Mouse (Mus musculus): ENCODE measurements around the gene Tmem147. TPM values are rescaled to one million over a fixed set of nuclear protein-coding genes. Genes with fewer than 3 reads are reported as not detected.

The Tmem147 gene
- polyA plus RNA-seq, 1 experiment from 2014 or later: 202 TPM

DNA sequence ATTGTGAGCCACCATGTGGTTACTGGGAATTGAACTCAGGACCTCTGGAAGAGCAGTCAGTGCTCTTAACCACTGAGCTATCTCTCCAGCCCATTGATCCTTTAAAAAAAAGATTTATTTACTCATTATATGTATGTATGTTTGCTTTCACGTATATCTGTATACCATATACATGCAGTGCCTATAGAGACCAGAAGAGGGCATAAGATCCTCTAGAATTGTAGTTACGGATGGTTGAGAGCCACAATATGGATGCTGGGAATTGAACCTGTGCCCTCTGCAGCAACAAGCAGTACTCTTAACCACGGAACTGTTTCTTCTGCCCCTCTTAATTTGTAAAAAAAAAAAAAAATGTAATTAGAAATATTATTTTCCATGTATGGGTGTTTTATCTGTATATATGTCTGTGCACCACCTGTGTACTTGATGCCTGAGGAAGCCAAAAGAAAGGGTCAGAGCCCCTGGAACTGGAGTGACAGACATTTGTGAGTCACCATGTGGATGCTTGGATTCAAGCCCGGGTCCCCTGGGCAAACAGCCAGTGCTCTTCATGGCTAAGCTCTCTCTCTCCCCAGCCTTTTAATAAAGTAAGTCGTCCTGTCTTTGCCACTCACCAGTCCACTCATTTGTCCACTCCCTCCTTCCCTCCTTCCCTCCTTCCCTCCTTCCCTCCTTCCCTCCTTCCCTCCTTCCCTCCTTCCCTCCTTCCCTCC lies 50.9 kb downstream of the Tmem147 start:
- Histone ChIP-seq H3K4me1 (ENCODE audit: control insufficient read depth, insufficient read depth, low read length) (no peaks in the 10 kb centered on the region), H3K36me3 (ENCODE audit: control insufficient read depth, insufficient read depth, low read length) (no peaks in the 10 kb centered on the region), H3K4me3 (ENCODE audit: low read length) (no peak overlapping the region), H3K27me3 (ENCODE audit: control insufficient read depth, insufficient read depth, low read length) (no peaks in the 10 kb centered on the region), H3K9me3 (ENCODE audit: control insufficient read depth, low read length) (no peaks in the 10 kb centered on the region), H3K9ac (ENCODE audit: low read depth, low read length) (no peak overlapping the region), H3K27ac (ENCODE audit: low read depth, low read length) (no peak overlapping the region), H3K4me2 (replicated peaks; ENCODE audit: low read depth, low read length) (no peak overlapping the region)
- no peak for ATAC-seq (ENCODE audit: low FRiP score, low TSS enrichment)
- WGBS: 67% methylated on average over 5 of the region's 5 CpGs

Other genes with a start within 250 kb of the Tmem147 start
- gene Prodh2, start 235.9 kb downstream of the Tmem147 start, polyA plus RNA-seq (2014; fragmentation: Nextera tagmentation; extraction: Ambion mirVana): 0.94 and 2.3 TPM in 2 replicates
- 13.4 and 17.3 TPM in 2 replicates for gene Arhgap33, start 194.5 kb downstream of the Tmem147 start, polyA plus RNA-seq (2014; fragmentation: Nextera tagmentation; extraction: Ambion mirVana)
- 8.9 and 9.2 TPM in 2 replicates for gene Hspb6, start 177.4 kb downstream of the Tmem147 start, polyA plus RNA-seq (2014; fragmentation: Nextera tagmentation; extraction: Ambion mirVana)
- 15.2 and 25.0 TPM in 2 replicates for gene Proser3, start 177.2 kb downstream of the Tmem147 start, polyA plus RNA-seq (2014; fragmentation: Nextera tagmentation; extraction: Ambion mirVana)
- 38.5 and 48.0 TPM in 2 replicates for gene Lin37, start 169.7 kb downstream of the Tmem147 start, polyA plus RNA-seq (2014; fragmentation: Nextera tagmentation; extraction: Ambion mirVana)
- gene U2af1l4, start 166.2 kb downstream of the Tmem147 start, polyA plus RNA-seq (2014; fragmentation: Nextera tagmentation; extraction: Ambion mirVana): 109 and 119 TPM in 2 replicates
- gene Gm49396, start 166.2 kb downstream of the Tmem147 start, polyA plus RNA-seq (2014; fragmentation: Nextera tagmentation; extraction: Ambion mirVana): 8.0 and 11.3 TPM in 2 replicates
- gene Psenen, start 165.9 kb downstream of the Tmem147 start, polyA plus RNA-seq (2014; fragmentation: Nextera tagmentation; extraction: Ambion mirVana): 121 and 182 TPM in 2 replicates
- 2.9 and 3.7 TPM in 2 replicates for gene Igflr1, start 164.1 kb downstream of the Tmem147 start, polyA plus RNA-seq (2014; fragmentation: Nextera tagmentation; extraction: Ambion mirVana)
- 12.3 and 13.6 TPM in 2 replicates for gene Kmt2b, start 140.8 kb downstream of the Tmem147 start, polyA plus RNA-seq (2014; fragmentation: Nextera tagmentation; extraction: Ambion mirVana)
- 0.21 and 0.22 TPM in 2 replicates for gene Zbtb32, start 130.6 kb downstream of the Tmem147 start, polyA plus RNA-seq (2014; fragmentation: Nextera tagmentation; extraction: Ambion mirVana)
- 2.2 and 2.3 TPM in 2 replicates for gene Upk1a, start 116.7 kb downstream of the Tmem147 start, polyA plus RNA-seq (2014; fragmentation: Nextera tagmentation; extraction: Ambion mirVana)
- gene Cox6b1, start 103.4 kb downstream of the Tmem147 start, polyA plus RNA-seq (2014; fragmentation: Nextera tagmentation; extraction: Ambion mirVana): 961 and 1,287 TPM in 2 replicates
- not detected in 2 replicates for gene Etv2, start 93.7 kb downstream of the Tmem147 start, polyA plus RNA-seq (2014; fragmentation: Nextera tagmentation; extraction: Ambion mirVana)
- gene Rbm42, start 79.2 kb downstream of the Tmem147 start, polyA plus RNA-seq (2014; fragmentation: Nextera tagmentation; extraction: Ambion mirVana): 93.4 and 111 TPM in 2 replicates
- 45.8 and 58.6 TPM in 2 replicates for gene Haus5, start 64.5 kb downstream of the Tmem147 start, polyA plus RNA-seq (2014; fragmentation: Nextera tagmentation; extraction: Ambion mirVana)
- gene Pmis2, start 57.9 kb downstream of the Tmem147 start, polyA plus RNA-seq (2014; fragmentation: Nextera tagmentation; extraction: Ambion mirVana): not detected in 2 replicates
- not detected in 2 replicates for gene 2200002J24Rik, start 30.6 kb downstream of the Tmem147 start, polyA plus RNA-seq (2014; fragmentation: Nextera tagmentation; extraction: Ambion mirVana)
- gene Atp4a, start 17.3 kb downstream of the Tmem147 start, polyA plus RNA-seq (2014; fragmentation: Nextera tagmentation; extraction: Ambion mirVana): 1.2 and 1.3 TPM in 2 replicates
- 0.61 and 1.6 TPM in 2 replicates for gene Gapdhs, start 14.1 kb upstream of the Tmem147 start, polyA plus RNA-seq (2014; fragmentation: Nextera tagmentation; extraction: Ambion mirVana)
- 1.1 and 1.6 TPM in 2 replicates for gene Sbsn, start 21.9 kb upstream of the Tmem147 start, polyA plus RNA-seq (2014; fragmentation: Nextera tagmentation; extraction: Ambion mirVana)
- 0.74 and 0.95 TPM in 2 replicates for gene Dmkn, start 34.2 kb upstream of the Tmem147 start, polyA plus RNA-seq (2014; fragmentation: Nextera tagmentation; extraction: Ambion mirVana)
- gene Krtdap, start 58.4 kb upstream of the Tmem147 start, polyA plus RNA-seq (2014; fragmentation: Nextera tagmentation; extraction: Ambion mirVana): not detected in 2 replicates
- 0.31 TPM in 1 of 2 replicates, not detected in the other for gene Ffar2, start 94.2 kb upstream of the Tmem147 start, polyA plus RNA-seq (2014; fragmentation: Nextera tagmentation; extraction: Ambion mirVana)
- not detected in 2 replicates for gene Ffar3, start 126.6 kb upstream of the Tmem147 start, polyA plus RNA-seq (2014; fragmentation: Nextera tagmentation; extraction: Ambion mirVana)
- gene Ffar1, start 132.0 kb upstream of the Tmem147 start, polyA plus RNA-seq (2014; fragmentation: Nextera tagmentation; extraction: Ambion mirVana): not detected in 2 replicates
- 0.55 TPM in 1 of 2 replicates, not detected in the other for gene Cd22, start 150.8 kb upstream of the Tmem147 start, polyA plus RNA-seq (2014; fragmentation: Nextera tagmentation; extraction: Ambion mirVana)
- gene Mag, start 185.3 kb upstream of the Tmem147 start, polyA plus RNA-seq (2014; fragmentation: Nextera tagmentation; extraction: Ambion mirVana): 0.28 and 0.30 TPM in 2 replicates
- gene Hamp2, start 195.1 kb upstream of the Tmem147 start, polyA plus RNA-seq (2014; fragmentation: Nextera tagmentation; extraction: Ambion mirVana): not detected in 2 replicates
- gene Hamp, start 214.5 kb upstream of the Tmem147 start, polyA plus RNA-seq (2014; fragmentation: Nextera tagmentation; extraction: Ambion mirVana): not detected in 2 replicates
- 21.1 and 29.2 TPM in 2 replicates for gene Usf2, start 227.3 kb upstream of the Tmem147 start, polyA plus RNA-seq (2014; fragmentation: Nextera tagmentation; extraction: Ambion mirVana)
- gene Lsr, start 243.9 kb upstream of the Tmem147 start, polyA plus RNA-seq (2014; fragmentation: Nextera tagmentation; extraction: Ambion mirVana): 48.5 and 57.1 TPM in 2 replicates
- 5.3 TPM in 2 replicates for gene Fam187b, start 244.2 kb upstream of the Tmem147 start, polyA plus RNA-seq (2014; fragmentation: Nextera tagmentation; extraction: Ambion mirVana)